Mouse (Mus musculus) kidney, postnatal 0 days (tissue): ENCODE results near the gene Smad3. TPM values are rescaled to one million over a fixed set of nuclear protein-coding genes. Genes with fewer than 3 reads are reported as not detected.
A peak's percentile ranks its signal among the peaks of the same experiment; 100 is the strongest.

Experiments
- ATAC-seq: fragments of 200-750 bp; cut with Nextera tagmentation; replicated peaks from 2 replicates; pipeline ENCODE4 v1.8.0; 2017; ENCODE audit warnings: low read depth, moderate number of reproducible peaks, moderate TSS enrichment, moderate library complexity; ENCODE audit not compliant: low FRiP score
- DNase-seq: peaks from one replicate; pipeline ENCODE4 v3.0.0-alpha.2; 2016; ENCODE audit warnings: low spot score
- H3K27ac ChIP-seq: fragments of 300-500 bp; sonication (generic); 2 replicates; pipeline ENCODE4 v1.5.1; 2014; ENCODE audit warnings: mild to moderate bottlenecking
- H3K27me3 ChIP-seq: fragments of 300-500 bp; sonication (generic); 2 replicates; pipeline ENCODE4 v1.6.1; 2014; ENCODE audit warnings: low read length, mixed read lengths; ENCODE audit not compliant: insufficient read depth
- H3K36me3 ChIP-seq: fragments of 300-500 bp; sonication (generic); 2 replicates; pipeline ENCODE4 v1.6.1; 2014; ENCODE audit warnings: low read length, mixed read lengths; ENCODE audit not compliant: insufficient read depth
- H3K4me1 ChIP-seq: fragments of 300-500 bp; sonication (generic); replicated peaks from 2 replicates; pipeline ENCODE4 v1.6.1; 2014; ENCODE audit warnings: antibody characterized with exemption, low read length, mixed read lengths; ENCODE audit not compliant: insufficient read depth
- H3K4me2 ChIP-seq: fragments of 300-500 bp; sonication (generic); 2 replicates; pipeline ENCODE4 v1.6.1; 2014; ENCODE audit warnings: mild to moderate bottlenecking, low read length, moderate library complexity, mixed read lengths
- H3K4me3 ChIP-seq: fragments of 300-500 bp; sonication (generic); replicated peaks from 2 replicates; pipeline ENCODE4 v1.5.1; 2014; ENCODE audit warnings: low read depth, low read length
- H3K9ac ChIP-seq: fragments of 300-500 bp; sonication (generic); 2 replicates; pipeline ENCODE4 v1.6.1; 2014; ENCODE audit warnings: low read depth, low read length
- H3K9me3 ChIP-seq: fragments of 300-500 bp; sonication (generic); replicated peaks from 2 replicates; pipeline ENCODE4 v1.6.1; 2016; ENCODE audit warnings: low read length, inconsistent platforms, mixed read lengths
- CTCF ChIP-seq: IDR thresholded peaks from 2 replicates; pipeline ENCODE4 v1.5.1; 2016; ENCODE audit warnings: antibody characterized with exemption, low read depth, mild to moderate bottlenecking, moderate library complexity
- WGBS: fragments of 180-500 bp; shearing (Covaris S2); extraction: QIAGEN DNeasy Blood & Tissue Kit; methylation state at CpG from one replicate; pipeline ENCODE4 v1.1.7; 2014; 5-methylcytosine and 5-hydroxymethylcytosine counted together
- polyA plus RNA-seq: library from polyadenylated mRNA; unstranded; fragments of >200 nt; fragmentation: Nextera tagmentation; extraction: Ambion mirVana; gene quantifications from 2 replicates; pipeline ENCODE4 v1.2.1, GENCODE M21; 2015

Gene Smad3
- polyA plus RNA-seq, 1 experiment from 2014 or later, result 20.0 TPM

DNA sequence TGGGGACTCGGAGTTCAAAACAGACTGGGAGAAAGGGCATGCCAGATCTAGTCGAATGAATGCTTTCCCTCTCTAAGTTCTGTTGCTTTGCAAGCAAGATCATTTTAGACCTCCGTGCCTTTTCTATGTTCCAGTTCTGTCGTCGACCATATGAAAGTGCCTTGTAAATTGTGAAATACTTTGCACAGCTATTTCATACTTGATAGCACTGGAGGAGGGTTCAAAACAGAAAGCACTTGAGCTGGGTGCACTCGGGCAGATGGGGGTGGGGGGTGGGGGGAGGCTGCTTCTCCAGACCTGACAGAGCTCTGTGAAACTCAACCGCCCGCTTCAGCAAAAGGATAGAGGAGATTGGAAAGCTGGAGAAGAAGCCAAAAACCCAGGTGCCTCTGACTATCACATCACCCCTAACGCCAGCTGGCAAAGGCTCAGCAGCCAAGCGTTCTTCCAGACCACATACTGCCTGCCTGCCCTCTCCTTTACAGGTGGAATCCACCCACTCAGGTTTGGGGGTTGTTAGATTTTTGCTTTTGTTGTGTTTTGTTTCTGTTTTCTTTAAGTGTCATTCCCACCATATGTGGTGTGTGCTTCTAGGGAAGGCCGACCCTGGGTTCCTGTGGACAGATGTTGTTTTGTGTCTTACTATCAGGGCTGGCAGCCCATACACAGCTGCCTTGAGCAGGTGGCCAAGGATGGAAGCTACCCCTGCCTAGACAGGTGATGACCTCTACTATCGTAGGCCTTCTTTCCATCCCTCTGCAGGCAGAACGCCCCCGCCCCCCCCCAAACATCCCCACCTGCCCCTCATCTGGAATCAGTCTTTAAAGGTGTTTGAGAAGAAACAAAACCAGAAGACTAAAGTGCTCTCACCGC, 1.9 kb downstream of the Smad3 start:
- Histone ChIP-seq H3K4me2 (peak overlapping the region; percentile 88), H3K36me3 (no peaks in the 10 kb centered on the region), H3K4me3 (peak overlapping the region; percentile 87), H3K27me3 (no peaks in the 10 kb centered on the region), H3K9me3 (no peaks in the 10 kb centered on the region), H3K9ac (peak overlapping the region; percentile 81), H3K4me1 (peaks cover 50% of the 10 kb centered on the region), H3K27ac (0 out of 2 replicates have a peak overlapping the region, but pooled peaks have one; percentile 98)
- no peak for TF ChIP-seq CTCF
- WGBS, result 10% methylated on average over 15 of the region's 15 CpGs
- DNase-seq (peak; percentile 42), ATAC-seq (no peak)

DNA sequence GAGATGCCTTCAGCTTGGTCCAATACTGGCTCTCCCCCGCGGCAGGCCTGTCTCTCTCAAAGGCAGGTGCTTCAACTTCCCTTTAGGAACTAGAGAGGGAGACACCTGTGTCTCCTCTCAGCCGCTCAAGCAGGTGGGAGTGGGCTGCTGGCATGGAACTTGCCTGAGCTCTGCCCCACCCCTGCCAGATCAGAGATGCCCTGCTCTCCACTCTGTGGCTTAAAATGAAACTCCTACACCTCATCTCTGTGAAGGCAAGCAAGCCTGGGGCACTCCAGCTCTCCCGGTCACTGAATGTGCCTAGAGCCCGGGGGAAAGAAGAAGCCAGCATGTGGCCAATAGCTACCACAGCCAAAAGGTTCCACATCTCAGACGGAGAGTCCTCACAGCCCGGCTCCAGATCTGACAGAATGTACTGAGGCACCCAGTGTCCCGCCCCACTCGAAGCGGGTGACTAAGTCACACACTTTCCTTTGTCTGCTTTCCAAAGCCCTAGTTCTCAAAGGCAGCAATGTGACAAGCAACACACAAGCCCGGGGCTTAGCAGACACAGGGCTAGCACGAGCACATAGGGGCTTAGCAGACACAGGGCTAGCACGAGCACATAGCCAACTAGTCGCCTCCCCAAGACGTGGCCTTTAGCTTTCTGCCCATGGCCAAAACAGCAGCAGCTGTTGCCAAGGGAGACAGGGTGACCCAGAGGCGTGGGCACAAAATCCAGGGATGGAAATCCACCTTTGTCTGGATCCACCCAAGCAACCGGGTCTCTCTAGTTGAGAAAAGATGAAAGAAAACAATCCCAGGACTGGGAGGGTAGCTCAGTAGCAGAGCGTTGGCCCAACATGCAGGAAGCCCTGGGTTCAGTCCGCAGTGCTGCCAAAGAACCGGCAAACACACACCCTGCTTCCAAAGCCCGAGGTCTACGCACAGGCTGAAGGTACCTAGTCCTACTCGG, 3.0 kb downstream of the Smad3 start:
- no peaks in the 10 kb centered on the region for H3K27me3 ChIP-seq
- H3K27ac ChIP-seq, result peak overlapping the region; percentile 19; the same call in 1 of the 2 replicates
- DNase-seq, result no peak
- H3K9ac ChIP-seq, result peak overlapping the region; percentile 81; the same call in 1 of the 2 replicates
- H3K9me3 ChIP-seq, result no peaks in the 10 kb centered on the region
- peak overlapping the region; percentile 88 for H3K4me2 ChIP-seq
- no peak for TF ChIP-seq CTCF
- peak overlapping the region; percentile 87 for H3K4me3 ChIP-seq
- peaks cover 60% of the 10 kb centered on the region for H3K4me1 ChIP-seq
- no peaks in the 10 kb centered on the region for H3K36me3 ChIP-seq
- ATAC-seq, result no peak
- 25% methylated on average over 23 of the region's 23 CpGs for WGBS

DNA sequence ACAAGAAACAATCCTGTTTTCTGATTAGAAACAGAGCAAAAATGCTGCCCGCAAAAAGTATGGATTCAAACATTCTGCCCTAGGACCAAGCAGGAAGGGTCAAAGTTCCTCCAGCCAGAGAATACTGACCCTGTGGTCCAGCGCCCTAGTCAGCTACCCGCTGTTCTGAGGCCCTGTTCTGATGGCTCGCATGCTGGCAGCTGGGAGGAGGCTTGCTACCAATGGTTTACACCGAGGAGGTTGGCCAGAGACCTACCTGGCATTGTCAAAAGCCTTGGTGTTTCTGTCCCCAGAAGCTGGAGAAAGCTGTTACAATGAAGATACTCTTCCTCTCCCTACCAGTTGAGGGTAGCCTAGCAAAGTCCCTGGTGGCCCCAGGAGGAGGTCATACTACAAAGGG, 3.8 kb downstream of the Smad3 start:
- H3K4me3 ChIP-seq, result no peak overlapping the region

DNA sequence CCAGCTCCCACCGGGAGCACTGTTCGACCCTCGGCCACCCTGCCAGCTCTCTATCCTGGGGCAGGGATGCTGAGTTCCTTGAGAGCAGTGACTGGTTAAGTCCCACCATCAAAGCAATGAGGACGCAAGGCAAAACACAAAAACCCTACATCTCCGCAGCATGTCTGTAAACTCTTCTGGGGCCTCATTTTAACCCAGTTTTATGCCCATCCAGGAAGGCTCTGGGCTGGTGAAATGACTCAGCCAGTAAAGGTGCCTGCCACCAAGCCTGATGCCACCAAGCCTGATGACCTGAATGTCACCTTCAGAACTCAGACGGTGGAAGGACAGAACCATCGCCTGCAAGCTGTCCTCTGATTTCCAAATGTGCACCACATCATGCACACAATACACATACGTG, 4.4 kb downstream of the Smad3 start:
- ATAC-seq (no peak), DNase-seq (no peak)
- H3K9ac ChIP-seq, result no peak overlapping the region
- no peaks in the 10 kb centered on the region for H3K9me3 ChIP-seq
- H3K27me3 ChIP-seq, result no peaks in the 10 kb centered on the region
- TF ChIP-seq CTCF, result no peak
- H3K4me1 ChIP-seq, result peaks cover 60% of the 10 kb centered on the region
- H3K4me3 ChIP-seq, result no peak overlapping the region
- 60% methylated on average over 8 of the region's 8 CpGs for WGBS
- no peaks in the 10 kb centered on the region for H3K36me3 ChIP-seq
- H3K4me2 ChIP-seq, result peak overlapping the region; percentile 10; the same call in 1 of the 2 replicates
- H3K27ac ChIP-seq, result no peak overlapping the region

More for the DNA sequence above, 3.8 kb downstream of the Smad3 start:
- H3K4me1 ChIP-seq, result peaks cover 61% of the 10 kb centered on the region
- H3K27ac ChIP-seq, result no peak overlapping the region
- H3K9me3 ChIP-seq, result no peaks in the 10 kb centered on the region
- 64% methylated on average over 5 of the region's 5 CpGs for WGBS
- peak overlapping the region; percentile 81; the same call in 1 of the 2 replicates for H3K9ac ChIP-seq
- H3K36me3 ChIP-seq, result no peaks in the 10 kb centered on the region
- no peak for DNase-seq
- ATAC-seq, result no peak
- H3K4me2 ChIP-seq, result peak overlapping the region; percentile 88
- TF ChIP-seq CTCF, result no peak
- no peaks in the 10 kb centered on the region for H3K27me3 ChIP-seq

DNA sequence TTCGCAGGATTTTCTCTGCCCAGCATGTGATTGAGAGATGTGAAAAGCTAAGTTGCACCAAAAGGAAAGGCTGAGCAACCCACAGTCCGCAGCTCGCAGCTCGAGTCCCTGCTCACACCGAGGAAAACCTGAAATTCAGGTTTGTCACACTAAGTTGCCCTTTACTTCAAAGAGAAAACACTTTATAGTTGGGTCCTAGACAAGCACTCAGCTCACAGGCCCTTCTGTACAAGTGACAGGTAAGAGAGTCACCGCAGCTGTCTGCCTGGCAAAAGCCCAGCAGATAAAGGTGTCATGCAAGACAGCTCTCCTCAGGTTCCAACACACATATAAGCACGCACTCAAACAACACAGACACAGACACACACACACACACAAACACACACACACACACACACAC, 5.2 kb downstream of the Smad3 start:
- WGBS, result 42% methylated on average over 7 of the region's 7 CpGs
- Histone ChIP-seq H3K4me1 (peaks cover 68% of the 10 kb centered on the region), H3K4me3 (no peak overlapping the region), H3K9ac (no peak overlapping the region), H3K36me3 (no peaks in the 10 kb centered on the region), H3K4me2 (peak overlapping the region; percentile 13; the same call in 1 of the 2 replicates), H3K9me3 (no peaks in the 10 kb centered on the region), H3K27me3 (no peaks in the 10 kb centered on the region), H3K27ac (0 out of 2 replicates have a peak overlapping the region, but pooled peaks have one; percentile 1)
- ATAC-seq, result no peak
- no peak for DNase-seq
- no peak for TF ChIP-seq CTCF

DNA sequence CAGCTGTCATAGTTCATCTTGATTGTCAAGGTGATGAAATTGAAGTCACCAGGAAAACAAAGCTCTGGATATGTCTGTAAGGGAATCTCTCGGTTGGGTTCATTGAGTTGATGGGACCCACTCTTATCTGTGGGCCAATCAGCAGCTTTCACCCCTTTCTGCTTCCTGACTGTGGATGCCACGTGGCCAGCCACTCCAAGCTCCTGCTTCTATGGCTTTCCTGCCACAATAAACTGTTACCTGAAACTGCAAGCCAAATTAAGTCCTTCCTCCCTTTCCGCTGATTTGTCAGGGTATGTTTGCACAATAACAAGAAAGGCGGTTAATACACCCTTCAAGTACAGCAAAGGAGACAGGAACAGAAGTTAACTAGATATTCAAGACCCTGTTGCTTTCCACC, 6.5 kb downstream of the Smad3 start:
- Histone ChIP-seq H3K9ac (no peak overlapping the region), H3K4me3 (no peak overlapping the region), H3K36me3 (no peaks in the 10 kb centered on the region), H3K4me2 (no peak overlapping the region), H3K9me3 (no peaks in the 10 kb centered on the region), H3K27me3 (no peaks in the 10 kb centered on the region), H3K4me1 (peaks cover 80% of the 10 kb centered on the region), H3K27ac (no peak overlapping the region)
- ATAC-seq, result no peak
- WGBS, result 53% methylated on average over 4 of the region's 4 CpGs
- no peak for DNase-seq
- TF ChIP-seq CTCF, result no peak
